Mouse (Mus musculus) intestine, embryonic 14.5 days (tissue): Measurements from ENCODE around the gene Wdfy4. TPM values are rescaled to one million over a fixed set of nuclear protein-coding genes. Genes with fewer than 3 reads are reported as not detected.

Source experiments
- ATAC-seq: fragments of 200-750 bp; cut with Nextera tagmentation; replicated peaks from 2 replicates; pipeline ENCODE4 v1.8.0; 2017; ENCODE audit warnings: low read depth, moderate number of reproducible peaks, moderate TSS enrichment, moderate library complexity; ENCODE audit not compliant: low FRiP score, low TSS enrichment
- DNase-seq: peaks from one replicate; pipeline ENCODE4 v3.0.0-alpha.2; 2018; ENCODE audit warnings: low spot score
- H3K27ac ChIP-seq: fragments of 300-500 bp; sonication (generic); 2 replicates; pipeline ENCODE4 v1.5.1; 2014; ENCODE audit warnings: low read depth, mild to moderate bottlenecking, control low read depth
- H3K27me3 ChIP-seq: fragments of 300-500 bp; sonication (generic); replicated peaks from 2 replicates; pipeline ENCODE4 v1.6.1; 2014; ENCODE audit warnings: low read length, control low read depth; ENCODE audit not compliant: control insufficient read depth, insufficient read depth
- H3K36me3 ChIP-seq: fragments of 300-500 bp; sonication (generic); 2 replicates; pipeline ENCODE4 v1.6.1; 2014; ENCODE audit warnings: low read length, control low read depth; ENCODE audit not compliant: control insufficient read depth, insufficient read depth
- H3K4me1 ChIP-seq: fragments of 300-500 bp; sonication (generic); replicated peaks from 2 replicates; pipeline ENCODE4 v1.6.1; 2014; ENCODE audit warnings: low read length, control low read depth, mixed read lengths; ENCODE audit not compliant: control insufficient read depth, insufficient read depth
- H3K4me2 ChIP-seq: fragments of 300-500 bp; sonication (generic); 2 replicates; pipeline ENCODE4 v1.6.1; 2014; ENCODE audit warnings: low read length
- H3K4me3 ChIP-seq: fragments of 300-500 bp; sonication (generic); 2 replicates; pipeline ENCODE4 v1.5.1; 2014; ENCODE audit warnings: low read depth, low read length, control low read depth, mixed read lengths
- H3K9ac ChIP-seq: fragments of 300-500 bp; sonication (generic); 2 replicates; pipeline ENCODE4 v1.6.1; 2014; ENCODE audit warnings: mild to moderate bottlenecking, low read length
- H3K9me3 ChIP-seq: fragments of 300-500 bp; sonication (generic); 2 replicates; pipeline ENCODE4 v1.6.1; 2016; ENCODE audit warnings: low read length, control low read depth; ENCODE audit not compliant: control insufficient read depth
- WGBS: fragments of 180-500 bp; shearing (Covaris S2); extraction: QIAGEN DNeasy Blood & Tissue Kit; methylation state at CpG from one replicate; pipeline ENCODE4 v1.1.7; 2014; 5-methylcytosine and 5-hydroxymethylcytosine counted together
- polyA plus RNA-seq: library from polyadenylated mRNA; unstranded; fragments of >200 nt; fragmentation: Nextera tagmentation; extraction: Ambion mirVana; gene quantifications from 2 replicates; pipeline ENCODE4 v1.2.1, GENCODE M21; 2014

Gene Wdfy4
- polyA plus RNA-seq, 1 experiment from 2014 or later, result 0.81 TPM

DNA sequence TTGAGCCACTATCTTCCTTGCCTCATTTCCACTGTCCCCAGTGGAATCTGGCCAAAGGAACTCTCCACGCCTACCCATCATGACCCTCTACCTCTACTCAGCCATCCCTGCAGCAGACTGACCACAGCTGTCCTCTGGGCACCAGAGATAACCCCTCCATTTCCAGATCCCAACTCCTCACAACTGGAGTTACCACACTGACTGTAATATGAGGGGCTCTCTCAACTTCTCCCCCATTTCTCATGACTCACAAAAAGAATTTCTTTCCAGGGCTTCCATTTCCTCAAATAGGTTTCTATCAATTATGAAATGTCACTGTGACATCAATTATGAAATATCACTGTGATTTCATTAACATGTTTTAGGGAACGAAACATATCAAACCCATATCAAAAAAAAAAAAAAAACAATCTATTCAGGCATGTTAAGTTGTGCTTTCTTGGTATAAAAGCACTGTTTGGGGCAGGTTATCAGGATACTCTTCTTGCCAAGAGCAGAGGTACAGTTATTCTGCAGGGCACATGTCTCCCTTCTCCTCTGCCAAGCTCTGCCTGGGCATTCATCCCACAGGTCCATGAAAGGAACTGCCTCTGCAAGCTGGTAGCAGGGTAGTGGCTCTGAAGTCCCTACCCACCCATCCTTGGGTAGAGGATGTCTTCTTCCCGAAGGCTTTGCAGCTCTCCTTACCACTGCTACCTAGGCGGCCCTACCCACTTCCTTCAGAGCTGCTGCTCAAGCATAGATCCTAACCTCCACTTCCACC lies 10.1 kb downstream of the Wdfy4 start:
- Histone ChIP-seq H3K4me3 (no peak overlapping the region), H3K9ac (no peak overlapping the region), H3K4me1 (no peaks in the 10 kb centered on the region), H3K36me3 (no peaks in the 10 kb centered on the region), H3K9me3 (no peaks in the 10 kb centered on the region), H3K27ac (no peak overlapping the region), H3K4me2 (no peak overlapping the region), H3K27me3 (no peaks in the 10 kb centered on the region)
- ATAC-seq (no peak), DNase-seq (no peak)
- 82% methylated on average over 4 of the region's 4 CpGs for WGBS

DNA sequence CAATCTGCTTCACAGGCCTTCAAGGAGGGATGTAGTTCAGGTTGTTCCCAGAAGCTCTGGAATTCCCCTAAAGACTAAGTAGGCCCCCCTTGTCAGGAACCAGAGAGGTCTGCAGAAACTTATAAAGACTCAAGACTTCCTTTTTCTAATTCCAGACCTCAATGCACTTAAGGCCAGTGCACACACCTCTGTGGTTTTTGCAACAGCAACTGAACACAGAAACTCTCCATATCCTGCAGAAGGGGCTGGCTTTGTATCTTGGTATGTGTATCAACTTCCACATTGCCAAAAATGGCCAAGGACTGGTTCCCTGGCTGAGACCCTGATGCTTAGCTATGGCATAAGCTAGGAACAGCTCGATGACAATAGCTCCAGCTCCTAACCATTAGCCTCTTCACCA lies 13.4 kb downstream of the Wdfy4 start:
- WGBS, result 79% methylated on average over 1 of the region's 1 CpGs
- H3K4me3 ChIP-seq, result no peak overlapping the region

DNA sequence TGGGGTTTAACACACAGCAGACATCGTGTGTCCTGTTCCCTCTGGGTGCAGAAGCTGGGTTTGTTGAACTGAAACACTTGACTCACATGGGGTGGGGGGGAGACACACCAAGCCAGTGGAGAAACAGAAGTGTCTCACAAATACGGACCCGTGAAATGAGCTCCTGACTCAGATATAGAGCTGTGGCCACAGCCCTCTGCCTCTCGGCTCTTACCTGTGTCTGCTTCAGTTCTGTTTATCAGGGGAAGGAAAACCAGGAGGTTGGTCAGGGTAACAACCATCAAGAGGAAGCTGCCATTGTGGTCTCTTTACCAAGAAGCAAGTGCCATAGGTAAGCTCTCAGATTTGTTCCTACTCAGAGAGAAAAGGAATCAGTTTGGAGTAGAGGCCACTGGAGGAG lies 16.6 kb downstream of the Wdfy4 start:
- Histone ChIP-seq H3K4me2 (no peak overlapping the region), H3K4me1 (no peaks in the 10 kb centered on the region), H3K27ac (no peak overlapping the region), H3K9ac (no peak overlapping the region), H3K36me3 (no peaks in the 10 kb centered on the region), H3K4me3 (no peak overlapping the region), H3K27me3 (no peaks in the 10 kb centered on the region), H3K9me3 (no peaks in the 10 kb centered on the region)
- ATAC-seq (no peak), DNase-seq (no peak)
- 86% methylated on average over 4 of the region's 4 CpGs for WGBS

More for the DNA sequence above, 13.4 kb downstream of the Wdfy4 start:
- no peak overlapping the region for H3K9ac ChIP-seq
- H3K9me3 ChIP-seq, result no peaks in the 10 kb centered on the region
- no peaks in the 10 kb centered on the region for H3K4me1 ChIP-seq
- DNase-seq, result no peak
- no peak overlapping the region for H3K27ac ChIP-seq
- no peaks in the 10 kb centered on the region for H3K36me3 ChIP-seq
- ATAC-seq, result no peak
- H3K4me2 ChIP-seq, result no peak overlapping the region
- H3K27me3 ChIP-seq, result no peaks in the 10 kb centered on the region

DNA sequence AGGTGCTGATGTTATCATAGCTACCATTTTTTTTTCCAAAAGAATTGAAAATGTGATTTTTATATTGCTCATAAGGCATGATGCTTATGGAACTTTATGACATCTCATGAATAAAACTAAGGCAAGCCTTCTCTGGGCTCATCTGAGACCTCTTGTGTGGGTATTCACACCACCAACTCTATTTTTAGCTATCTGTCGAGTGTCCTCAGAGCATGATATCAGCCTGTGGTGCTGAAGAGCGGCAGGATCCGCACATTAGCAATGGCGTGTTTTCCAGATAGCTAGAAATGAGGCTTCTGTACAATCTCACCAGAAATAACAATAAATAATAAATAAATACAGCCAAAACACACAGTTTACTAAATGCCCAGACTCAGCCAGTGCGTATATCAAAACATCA lies 23.1 kb downstream of the Wdfy4 start:
- DNase-seq (no peak), ATAC-seq (no peak)
- Histone ChIP-seq H3K36me3 (no peaks in the 10 kb centered on the region), H3K9ac (no peak overlapping the region), H3K27me3 (no peaks in the 10 kb centered on the region), H3K27ac (no peak overlapping the region), H3K9me3 (no peaks in the 10 kb centered on the region), H3K4me3 (no peak overlapping the region), H3K4me1 (no peaks in the 10 kb centered on the region), H3K4me2 (no peak overlapping the region)
- 84% methylated on average over 5 of the region's 5 CpGs for WGBS

DNA sequence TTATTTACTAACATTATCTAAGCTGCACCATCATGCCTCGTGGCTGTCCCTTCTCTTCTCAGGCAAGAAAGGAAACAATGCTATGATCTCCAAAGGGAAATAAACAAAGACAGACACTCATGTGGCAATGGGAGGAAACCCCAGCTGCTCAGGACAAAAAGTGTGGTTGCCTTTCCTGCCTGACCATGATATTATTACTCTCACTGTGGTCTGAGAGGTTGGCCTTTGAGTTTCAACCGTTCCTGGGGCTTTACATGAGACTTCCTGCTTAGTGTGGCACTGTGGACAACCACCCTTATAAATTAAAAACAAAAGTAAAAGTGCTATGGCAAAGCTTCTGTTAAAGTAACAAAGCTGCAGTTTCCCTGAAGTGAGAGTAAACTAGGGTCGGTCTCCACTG lies 27.0 kb downstream of the Wdfy4 start:
- Histone ChIP-seq H3K4me3 (no peak overlapping the region), H3K36me3 (no peaks in the 10 kb centered on the region), H3K27ac (no peak overlapping the region), H3K9ac (no peak overlapping the region), H3K4me1 (no peaks in the 10 kb centered on the region), H3K4me2 (no peak overlapping the region), H3K9me3 (no peaks in the 10 kb centered on the region), H3K27me3 (no peaks in the 10 kb centered on the region)
- DNase-seq (no peak), ATAC-seq (no peak)
- WGBS, result 65% methylated on average over 3 of the region's 3 CpGs

DNA sequence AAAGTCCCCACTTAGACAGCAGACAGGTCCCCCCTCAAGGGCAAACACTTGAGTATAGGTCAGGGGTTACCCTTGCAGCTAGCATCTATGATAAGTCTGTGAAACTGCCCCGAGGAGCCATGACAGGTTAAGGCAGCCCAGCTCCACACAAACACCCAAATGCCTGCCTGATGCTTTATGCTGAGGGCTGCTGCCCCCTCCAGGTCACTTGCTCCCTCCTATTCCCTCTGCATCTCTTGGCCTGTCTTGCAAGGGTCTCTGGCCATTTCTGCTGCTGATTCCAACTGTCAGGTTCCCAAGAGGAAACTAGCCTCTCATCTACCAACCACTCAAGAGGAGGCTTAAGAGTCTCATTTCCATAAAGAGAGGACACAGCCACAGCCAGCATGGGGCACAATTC lies 32.4 kb downstream of the Wdfy4 start:
- ATAC-seq, result no peak

DNA sequence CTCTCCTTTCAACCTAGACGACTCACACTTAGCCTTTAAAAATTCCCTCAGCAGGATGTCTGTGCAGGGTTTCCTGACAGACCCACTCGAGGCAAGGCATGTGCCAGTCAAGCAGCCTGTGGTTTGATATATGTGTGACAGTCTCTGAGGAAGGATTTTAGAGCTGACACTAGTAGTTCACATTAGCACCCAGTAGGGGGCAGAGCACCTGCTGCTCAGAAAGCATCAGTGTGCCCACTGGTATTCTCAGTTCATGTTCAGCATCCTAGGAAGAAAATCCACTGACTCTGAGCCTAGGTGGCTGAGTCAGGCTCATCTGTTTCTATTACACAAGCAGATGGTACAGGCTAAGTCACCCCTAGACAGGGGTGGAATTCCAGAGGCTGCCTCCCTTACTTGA lies 39.0 kb downstream of the Wdfy4 start:
- Histone ChIP-seq H3K36me3 (no peaks in the 10 kb centered on the region), H3K4me2 (no peak overlapping the region), H3K4me3 (no peak overlapping the region), H3K4me1 (no peaks in the 10 kb centered on the region), H3K9me3 (no peaks in the 10 kb centered on the region), H3K27me3 (0 out of 2 replicates have a peak, but pooled peaks cover 3% of the 10 kb centered on the region), H3K27ac (no peak overlapping the region), H3K9ac (no peak overlapping the region)
- WGBS, result 16% methylated on average over 2 of the region's 2 CpGs
- DNase-seq (no peak), ATAC-seq (no peak)

More for the DNA sequence above, 32.4 kb downstream of the Wdfy4 start:
- no peak overlapping the region for H3K9ac ChIP-seq
- 0 out of 2 replicates have a peak, but pooled peaks cover 3% of the 10 kb centered on the region for H3K27me3 ChIP-seq
- no peaks in the 10 kb centered on the region for H3K4me1 ChIP-seq
- H3K4me3 ChIP-seq, result no peak overlapping the region
- no peak overlapping the region for H3K27ac ChIP-seq
- DNase-seq, result no peak
- 59% methylated on average over 1 of the region's 1 CpGs for WGBS
- no peaks in the 10 kb centered on the region for H3K36me3 ChIP-seq
- no peak overlapping the region for H3K4me2 ChIP-seq
- no peaks in the 10 kb centered on the region for H3K9me3 ChIP-seq

DNA sequence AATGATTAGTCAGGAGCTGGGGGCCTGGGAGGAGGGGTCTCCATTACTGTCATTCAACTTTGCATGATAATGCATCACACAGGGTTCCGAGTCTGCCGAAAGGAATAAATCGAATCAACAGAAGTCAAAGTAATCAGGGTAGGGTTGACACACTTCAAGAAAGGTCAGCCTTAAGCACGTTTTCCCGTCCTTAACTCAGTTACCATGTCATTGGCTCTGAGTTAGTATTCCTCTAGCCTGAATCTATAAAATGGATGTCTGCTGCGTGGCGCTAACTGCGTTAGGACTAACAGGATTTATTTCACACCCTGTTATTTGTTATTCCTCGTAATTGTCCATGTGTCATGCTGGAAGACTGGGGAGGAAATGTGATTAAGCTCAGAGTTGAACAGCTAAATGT lies 48.5 kb downstream of the Wdfy4 start:
- Histone ChIP-seq H3K9ac (no peak overlapping the region), H3K36me3 (no peaks in the 10 kb centered on the region), H3K27ac (no peak overlapping the region), H3K4me1 (no peaks in the 10 kb centered on the region), H3K4me2 (no peak overlapping the region), H3K4me3 (no peak overlapping the region), H3K9me3 (no peaks in the 10 kb centered on the region), H3K27me3 (no peaks in the 10 kb centered on the region)
- ATAC-seq (no peak), DNase-seq (no peak)
- 77% methylated on average over 9 of the region's 9 CpGs for WGBS

DNA sequence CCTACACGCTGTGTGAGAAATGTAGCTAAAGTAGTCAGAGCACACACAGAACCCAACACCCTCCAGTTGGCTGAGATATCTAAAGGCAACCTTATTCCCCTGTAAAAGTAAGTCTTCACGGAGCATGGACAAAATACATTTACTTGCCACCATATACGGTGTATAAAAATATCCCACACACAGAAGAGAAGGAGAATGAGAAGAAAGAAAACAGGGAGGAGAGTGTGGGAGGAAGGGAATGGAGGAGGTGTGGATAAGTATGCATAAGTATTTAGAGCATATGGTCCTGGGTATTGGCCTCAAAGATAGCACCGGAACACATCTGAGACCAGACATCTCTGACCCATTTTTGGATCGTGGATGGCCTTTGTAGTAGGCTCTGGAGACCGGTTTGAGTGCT lies 50.1 kb downstream of the Wdfy4 start:
- WGBS, result 86% methylated on average over 6 of the region's 6 CpGs
- Histone ChIP-seq H3K4me2 (no peak overlapping the region), H3K4me1 (no peaks in the 10 kb centered on the region), H3K36me3 (no peaks in the 10 kb centered on the region), H3K27ac (no peak overlapping the region), H3K9me3 (no peaks in the 10 kb centered on the region), H3K9ac (no peak overlapping the region), H3K4me3 (no peak overlapping the region), H3K27me3 (no peaks in the 10 kb centered on the region)
- no peak for ATAC-seq
- no peak for DNase-seq
